Mouse (Mus musculus) CH12.LX (cell line): ENCODE measurements around the gene Ceacam20.

Experiments used
- CHD1 ChIP-seq: IDR thresholded peaks from 2 replicates; pipeline ENCODE4 v1.6.1; 2012; ENCODE audit warnings: low read depth, low read length, improper control_type of control experiment, inconsistent platforms
- CHD2 ChIP-seq: IDR thresholded peaks from 2 replicates; pipeline ENCODE4 v1.6.1; 2011; ENCODE audit warnings: low read length, improper control_type of control experiment
- CTCF ChIP-seq, 2 experiments: IDR thresholded peaks in 1 of 2; conservative IDR thresholded peaks in 1 of 2; 2 replicates each; pipeline ENCODE4 v1.5.1; 2011 to 2012; ENCODE audit warnings: low read depth in 2 of 2, low read length in 2 of 2, improper control_type of control experiment in 1 of 2, inconsistent platforms in 1 of 2, mild to moderate bottlenecking in 1 of 2, moderate library complexity in 1 of 2
- E2F4 ChIP-seq: IDR thresholded peaks from 2 replicates; pipeline ENCODE4 v1.6.1; 2011; ENCODE audit warnings: low read depth, low read length, improper control_type of control experiment; ENCODE audit not compliant: insufficient replicate concordance
- HCFC1 ChIP-seq: IDR thresholded peaks from 2 replicates; pipeline ENCODE4 v1.6.1; 2012; ENCODE audit warnings: low read depth, mild to moderate bottlenecking, inconsistent platforms, low read length, improper control_type of control experiment
- MAFK ChIP-seq: IDR thresholded peaks from 2 replicates; pipeline ENCODE4 v1.6.1; 2011; ENCODE audit warnings: low read length, improper control_type of control experiment; ENCODE audit not compliant: insufficient replicate concordance
- MAZ ChIP-seq: IDR thresholded peaks from 2 replicates; pipeline ENCODE4 v1.6.1; 2012; ENCODE audit warnings: low read depth, mild to moderate bottlenecking, inconsistent platforms, low read length, improper control_type of control experiment, moderate library complexity
- NRF1 ChIP-seq: IDR thresholded peaks from 2 replicates; pipeline ENCODE4 v1.6.1; 2014; ENCODE audit warnings: low read depth, mild to moderate bottlenecking, inconsistent platforms, low read length, improper control_type of control experiment, moderate library complexity
- POLR2A ChIP-seq: IDR thresholded peaks from 2 replicates; pipeline ENCODE4 v1.6.1; 2011; ENCODE audit warnings: low read depth, mild to moderate bottlenecking, improper control_type of control experiment, low read length
- RAD21 ChIP-seq: IDR thresholded peaks from 2 replicates; pipeline ENCODE4 v1.6.1; 2011; ENCODE audit warnings: low read depth, mild to moderate bottlenecking, low read length, improper control_type of control experiment, moderate library complexity
- TCF12 ChIP-seq: IDR thresholded peaks from 2 replicates; pipeline ENCODE4 v1.6.1; 2014; ENCODE audit warnings: low read depth, mild to moderate bottlenecking, inconsistent platforms, low read length, improper control_type of control experiment
- USF2 ChIP-seq: conservative IDR thresholded peaks from 2 replicates; pipeline ENCODE4 v1.6.1; 2011; ENCODE audit warnings: low read depth, low read length, improper control_type of control experiment
- ZNF384 ChIP-seq: IDR thresholded peaks from 2 replicates; pipeline ENCODE4 v1.6.1; 2012; ENCODE audit warnings: low read depth, low read length, improper control_type of control experiment, inconsistent platforms

DNA sequence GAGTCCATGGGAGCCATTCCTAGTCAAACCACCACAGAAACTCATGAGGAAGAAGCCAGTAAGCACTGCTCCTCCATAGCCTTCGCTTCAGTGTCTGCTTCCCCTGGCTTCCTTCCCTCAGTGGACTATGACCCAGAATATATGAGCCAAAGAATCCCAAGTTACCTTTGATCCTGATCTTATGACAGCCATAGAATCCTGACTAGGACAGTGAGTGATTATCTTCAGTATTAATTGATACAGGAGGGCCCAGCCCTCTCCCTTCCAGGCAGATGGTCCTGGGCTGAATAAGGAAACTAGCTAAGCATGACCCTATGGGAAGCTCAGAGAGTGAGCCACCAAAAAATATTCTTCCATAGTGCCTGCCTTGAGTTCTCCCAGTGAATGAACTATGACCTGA is 2.8 kb upstream of the Ceacam20 start:
- TF ChIP-seq CTCF (conservative IDR thresholded peaks at IDR 0.05 in 1 of 2, IDR thresholded peaks at IDR 0.05 in 1 of 2; ENCODE audit: low read depth in 2 of 2, low read length in 2 of 2) = no peak
- TF ChIP-seq E2F4 = no peak
- no peak for TF ChIP-seq CHD1
- no peak for TF ChIP-seq TCF12
- TF ChIP-seq POLR2A = no peak
- TF ChIP-seq RAD21 = no peak
- no peak for TF ChIP-seq MAZ
- no peak for TF ChIP-seq USF2
- no peak for TF ChIP-seq ZNF384
- TF ChIP-seq MAFK = no peak
- TF ChIP-seq NRF1 = no peak
- no peak for TF ChIP-seq HCFC1
- TF ChIP-seq CHD2 = no peak
